Mouse (Mus musculus) intestine, embryonic 16.5 days (tissue): ENCODE results near the gene Zbtb40. TPM values are rescaled to one million over a fixed set of nuclear protein-coding genes. Genes with fewer than 3 reads are reported as not detected.

ENCODE experiments used
- ATAC-seq: fragments of 200-750 bp; cut with Nextera tagmentation; 2 replicates; pipeline ENCODE4 v1.8.0; 2017; ENCODE audit warnings: moderate TSS enrichment, moderate library complexity
- H3K27ac ChIP-seq: fragments of 300-500 bp; sonication (generic); 2 replicates; pipeline ENCODE4 v1.5.1; 2014; ENCODE audit warnings: mild to moderate bottlenecking, low read length
- H3K27me3 ChIP-seq: fragments of 300-500 bp; sonication (generic); replicated peaks from 2 replicates; pipeline ENCODE4 v1.6.1; 2014; ENCODE audit warnings: low read length, control low read depth, mixed read lengths; ENCODE audit not compliant: control insufficient read depth, insufficient read depth
- H3K36me3 ChIP-seq: fragments of 300-500 bp; sonication (generic); 2 replicates; pipeline ENCODE4 v1.6.1; 2014; ENCODE audit warnings: low read length, control low read depth; ENCODE audit not compliant: control insufficient read depth, insufficient read depth
- H3K4me1 ChIP-seq: fragments of 300-500 bp; sonication (generic); 2 replicates; pipeline ENCODE4 v1.6.1; 2014; ENCODE audit warnings: low read length, control low read depth, mixed read lengths; ENCODE audit not compliant: control insufficient read depth, insufficient read depth
- H3K4me2 ChIP-seq: fragments of 300-500 bp; sonication (generic); 2 replicates; pipeline ENCODE4 v1.6.1; 2014; ENCODE audit warnings: low read depth, low read length, control low read depth
- H3K4me3 ChIP-seq: fragments of 300-500 bp; sonication (generic); 2 replicates; pipeline ENCODE4 v1.5.1; 2014; ENCODE audit warnings: mild to moderate bottlenecking, low read length
- H3K9ac ChIP-seq: fragments of 300-500 bp; sonication (generic); 2 replicates; pipeline ENCODE4 v1.6.1; 2014; ENCODE audit warnings: low read depth, low read length
- H3K9me3 ChIP-seq: fragments of 300-500 bp; sonication (generic); 2 replicates; pipeline ENCODE4 v1.6.1; 2016; ENCODE audit warnings: low read length, control low read depth; ENCODE audit not compliant: control insufficient read depth
- WGBS: fragments of 180-500 bp; shearing (Covaris S2); extraction: QIAGEN DNeasy Blood & Tissue Kit; methylation state at CpG from one replicate; pipeline ENCODE4 v1.1.7; 2014; 5-methylcytosine and 5-hydroxymethylcytosine counted together
- polyA plus RNA-seq: library from polyadenylated mRNA; unstranded; fragments of >200 nt; fragmentation: Nextera tagmentation; extraction: Ambion mirVana; gene quantifications from 2 replicates; pipeline ENCODE4 v1.2.1, GENCODE M21; 2015

Zbtb40 gene
- polyA plus RNA-seq, 1 experiment from 2014 or later, result 3.0 TPM

DNA sequence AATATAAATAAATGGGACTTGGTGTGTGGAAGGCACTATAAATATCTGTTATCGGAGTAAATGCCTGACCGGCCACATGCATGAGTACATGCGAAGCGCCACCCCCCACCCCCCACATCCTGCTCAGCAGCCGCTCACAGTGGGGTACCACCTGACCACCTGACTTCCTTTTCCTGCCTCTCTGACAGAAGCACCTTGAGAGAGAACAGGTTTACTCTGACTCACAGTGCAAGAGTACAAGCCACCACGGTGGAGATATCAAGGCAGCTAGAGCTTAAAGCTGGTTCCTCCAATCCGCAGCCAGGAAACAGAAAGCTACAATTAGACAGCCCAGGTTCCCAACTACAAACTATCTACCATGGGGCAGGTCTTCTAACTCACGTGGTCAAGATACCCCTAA lies 19.9 kb upstream of the Zbtb40 start:
- no peak for ATAC-seq
- Histone ChIP-seq H3K36me3 (no peaks in the 10 kb centered on the region), H3K4me2 (no peak overlapping the region), H3K9me3 (no peaks in the 10 kb centered on the region), H3K27me3 (no peaks in the 10 kb centered on the region), H3K4me3 (no peak overlapping the region), H3K9ac (no peak overlapping the region), H3K4me1 (no peaks in the 10 kb centered on the region), H3K27ac (no peak overlapping the region)
- 24% methylated on average over 8 of the region's 8 CpGs for WGBS

DNA sequence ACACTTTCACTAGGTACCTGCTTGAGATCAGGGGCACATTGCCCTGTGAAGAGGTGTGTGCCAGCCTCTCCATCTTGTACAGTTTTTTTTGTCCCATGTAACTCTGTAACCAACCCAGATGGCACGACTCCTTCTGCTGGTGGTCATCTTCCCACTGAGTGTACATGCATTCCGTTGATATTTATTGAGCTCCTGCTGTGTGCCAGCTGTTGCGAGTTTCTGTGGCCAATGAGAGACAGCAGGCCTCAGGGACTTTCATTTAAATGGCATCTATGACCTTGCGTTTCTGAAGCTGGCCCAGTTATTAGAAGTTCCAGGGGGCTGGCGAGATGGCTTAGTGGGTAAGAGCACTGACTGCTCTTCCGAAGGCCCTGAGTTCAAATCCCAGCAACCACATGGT lies 17.2 kb upstream of the Zbtb40 start:
- no peaks in the 10 kb centered on the region for H3K27me3 ChIP-seq
- no peak overlapping the region for H3K4me2 ChIP-seq
- WGBS, result 74% methylated on average over 6 of the region's 6 CpGs
- no peak overlapping the region for H3K27ac ChIP-seq
- no peaks in the 10 kb centered on the region for H3K9me3 ChIP-seq
- H3K9ac ChIP-seq, result no peak overlapping the region
- no peak for ATAC-seq
- no peaks in the 10 kb centered on the region for H3K36me3 ChIP-seq
- H3K4me1 ChIP-seq, result no peaks in the 10 kb centered on the region
- H3K4me3 ChIP-seq, result no peak overlapping the region

DNA sequence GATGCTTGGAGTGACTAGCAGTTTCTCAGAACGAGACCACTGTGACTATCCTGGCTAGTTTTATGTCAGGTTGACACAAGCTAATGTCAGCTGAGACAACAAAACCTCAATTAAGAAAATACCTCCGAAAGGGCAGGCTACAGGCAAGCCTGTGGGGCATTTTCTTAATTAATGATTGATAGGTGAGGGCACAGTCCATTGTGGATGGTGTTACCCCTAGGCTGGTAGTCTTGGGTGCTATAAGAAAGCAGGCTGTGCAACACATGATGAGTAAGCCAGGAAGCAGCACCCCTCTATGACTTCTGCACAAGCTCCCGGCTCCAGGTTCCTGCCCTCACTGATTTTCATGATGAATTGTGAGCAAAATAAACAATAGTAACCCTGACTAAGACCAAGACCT lies 6.3 kb upstream of the Zbtb40 start:
- Histone ChIP-seq H3K36me3 (no peaks in the 10 kb centered on the region), H3K27me3 (peaks cover 3% of the 10 kb centered on the region; the same call in 1 of the 2 replicates), H3K4me2 (no peak overlapping the region), H3K27ac (no peak overlapping the region), H3K9ac (no peak overlapping the region), H3K9me3 (no peaks in the 10 kb centered on the region), H3K4me3 (no peak overlapping the region), H3K4me1 (no peaks in the 10 kb centered on the region)
- no peak for ATAC-seq
- WGBS, result 44% methylated on average over 3 of the region's 3 CpGs

DNA sequence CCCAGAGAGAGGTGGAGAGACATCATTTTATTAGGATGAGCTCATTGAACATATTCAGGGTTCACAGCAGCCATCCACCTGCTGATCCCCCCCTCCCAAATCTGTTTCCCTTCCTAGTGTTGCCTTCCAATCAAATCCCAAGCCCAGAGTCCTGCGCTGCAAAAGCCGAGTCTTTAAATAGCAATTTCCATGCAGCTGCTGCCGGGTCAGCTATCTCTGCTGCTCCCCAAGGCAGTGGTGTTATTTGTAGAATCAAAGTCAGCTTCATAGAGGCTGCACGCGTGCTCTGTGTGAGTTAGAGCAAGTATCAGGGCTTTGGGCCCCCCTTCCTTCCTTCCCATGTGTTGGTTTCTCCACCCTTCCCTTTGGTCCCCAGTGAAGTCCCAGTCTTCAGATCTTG lies 5.2 kb upstream of the Zbtb40 start:
- ATAC-seq, result no peak
- Histone ChIP-seq H3K4me2 (no peak overlapping the region), H3K9me3 (peaks cover 5% of the 10 kb centered on the region; the same call in 1 of the 2 replicates), H3K9ac (no peak overlapping the region), H3K4me3 (no peak overlapping the region), H3K4me1 (no peaks in the 10 kb centered on the region), H3K36me3 (no peaks in the 10 kb centered on the region), H3K27ac (no peak overlapping the region), H3K27me3 (peaks cover 4% of the 10 kb centered on the region; the same call in 1 of the 2 replicates)
- 72% methylated on average over 5 of the region's 5 CpGs for WGBS

DNA sequence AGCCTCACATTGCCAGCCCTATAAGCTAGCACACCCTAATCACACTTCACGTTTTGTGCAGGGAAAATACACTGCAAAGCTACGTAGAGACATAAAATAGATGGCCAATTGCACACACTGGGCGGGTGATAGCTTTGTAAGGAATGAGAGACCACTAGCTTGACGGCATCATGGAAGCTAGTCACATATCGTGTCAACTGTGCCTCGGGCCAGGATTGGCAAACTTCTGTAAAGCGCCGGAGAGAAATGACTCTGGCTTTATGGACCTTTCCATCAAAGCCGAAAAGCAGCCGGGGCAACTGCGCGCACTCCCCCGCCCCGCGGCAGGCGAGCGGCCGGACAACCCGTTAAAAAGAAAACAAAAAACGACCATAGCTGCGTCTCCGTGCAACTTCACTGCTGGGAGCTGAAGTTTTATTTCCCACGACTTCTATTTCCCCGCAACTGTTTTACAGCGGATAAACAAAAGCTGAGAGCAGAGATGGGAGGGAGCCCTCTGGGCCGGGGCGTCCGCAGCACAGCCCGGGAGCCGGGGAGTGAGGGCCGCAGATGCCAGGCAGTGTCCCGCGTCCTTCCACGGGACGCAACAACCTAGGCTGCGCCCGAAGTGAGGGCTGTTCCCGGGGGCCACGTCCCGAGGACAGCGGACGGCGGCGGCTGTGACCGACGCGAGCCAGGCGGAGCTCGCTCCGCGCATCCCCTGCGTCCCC lies 606 bp downstream of the Zbtb40 start:
- ATAC-seq, result peak; percentile 81
- under 1% methylated on average over 52 of the region's 52 CpGs for WGBS

GRCm38 (mm10) chr4:137046110-137046509 lies 2.5 kb downstream of the Zbtb40 start:
- WGBS, result 87% methylated on average over 5 of the region's 5 CpGs
- peaks cover 23% of the 10 kb centered on the region for H3K4me1 ChIP-seq
- no peaks in the 10 kb centered on the region for H3K36me3 ChIP-seq
- H3K27me3 ChIP-seq, result peaks cover 4% of the 10 kb centered on the region; the same call in 1 of the 2 replicates
- H3K9me3 ChIP-seq, result peaks cover 5% of the 10 kb centered on the region; the same call in 1 of the 2 replicates
- no peak overlapping the region for H3K4me2 ChIP-seq
- H3K9ac ChIP-seq, result no peak overlapping the region
- no peak overlapping the region for H3K4me3 ChIP-seq
- H3K27ac ChIP-seq, result no peak overlapping the region
- ATAC-seq, result no peak

More for the DNA sequence above, 606 bp downstream of the Zbtb40 start:
- H3K27ac ChIP-seq, result peak overlapping the region; percentile 50
- peak overlapping the region; percentile 98 for H3K4me3 ChIP-seq
- H3K9ac ChIP-seq, result peak overlapping the region; percentile 83
- H3K9me3 ChIP-seq, result peaks cover 5% of the 10 kb centered on the region; the same call in 1 of the 2 replicates
- no peaks in the 10 kb centered on the region for H3K36me3 ChIP-seq
- H3K27me3 ChIP-seq, result peaks cover 4% of the 10 kb centered on the region; the same call in 1 of the 2 replicates
- H3K4me2 ChIP-seq, result peak overlapping the region; percentile 80
- peaks cover 18% of the 10 kb centered on the region for H3K4me1 ChIP-seq

GRCm38 (mm10) chr4:137044516-137044915 lies 4.1 kb downstream of the Zbtb40 start:
- Histone ChIP-seq H3K9me3 (peaks cover 4% of the 10 kb centered on the region; the same call in 1 of the 2 replicates), H3K36me3 (no peaks in the 10 kb centered on the region), H3K4me3 (no peak overlapping the region), H3K9ac (no peak overlapping the region), H3K27ac (no peak overlapping the region), H3K27me3 (no peaks in the 10 kb centered on the region), H3K4me2 (no peak overlapping the region), H3K4me1 (peaks cover 23% of the 10 kb centered on the region)
- 54% methylated on average over 5 of the region's 5 CpGs for WGBS
- ATAC-seq, result no peak

GRCm38 (mm10) chr4:137043799-137044198 lies 4.8 kb downstream of the Zbtb40 start:
- WGBS, result 44% methylated on average over 11 of the region's 11 CpGs
- H3K9me3 ChIP-seq, result no peaks in the 10 kb centered on the region
- no peak overlapping the region for H3K27ac ChIP-seq
- no peaks in the 10 kb centered on the region for H3K36me3 ChIP-seq
- no peaks in the 10 kb centered on the region for H3K27me3 ChIP-seq
- no peak overlapping the region for H3K4me3 ChIP-seq
- H3K4me1 ChIP-seq, result peaks cover 23% of the 10 kb centered on the region
- H3K9ac ChIP-seq, result no peak overlapping the region
- no peak for ATAC-seq
- H3K4me2 ChIP-seq, result no peak overlapping the region

- Histone ChIP-seq H3K27me3 (no peaks in the 10 kb centered on the region), H3K9me3 (no peaks in the 10 kb centered on the region), H3K9ac (no peak overlapping the region), H3K4me3 (no peak overlapping the region), H3K27ac (no peak overlapping the region), H3K4me1 (peaks cover 19% of the 10 kb centered on the region; the same call in 1 of the 2 replicates), H3K4me2 (no peak overlapping the region), H3K36me3 (no peaks in the 10 kb centered on the region)
- ATAC-seq, result no peak
- WGBS, result 91% methylated on average over 8 of the region's 8 CpGs
These were observed 6.6 kb downstream of the Zbtb40 start for GRCm38 (mm10) chr4:137042039-137042438.
